Mouse (Mus musculus) MEL (cell line): Measurements from ENCODE around the gene Fam129a.

ENCODE experiments used
- CTCF ChIP-seq, 3 experiments: IDR thresholded peaks in 2 of 3; conservative IDR thresholded peaks in 1 of 3; 2 replicates each; pipeline ENCODE4 v1.5.1; 2011 to 2012; ENCODE audit warnings: low read length in 3 of 3, low read depth in 2 of 3, mild to moderate bottlenecking in 2 of 3, improper control_type of control experiment in 1 of 3, inconsistent platforms in 1 of 3, mixed read lengths in 1 of 3, moderate library complexity in 1 of 3; ENCODE audit not compliant: control insufficient read depth in 1 of 3, insufficient read depth in 1 of 3, poor library complexity in 1 of 3, severe bottlenecking in 1 of 3
- E2F4 ChIP-seq: IDR thresholded peaks from 2 replicates; pipeline ENCODE4 v1.6.1; 2011; ENCODE audit warnings: low read depth, low read length, improper control_type of control experiment, borderline replicate concordance
- POLR2A ChIP-seq, 2 experiments: IDR thresholded peaks; 2 replicates each; pipeline ENCODE4 v1.6.1; 2011 to 2012; ENCODE audit warnings: low read length in 2 of 2, mild to moderate bottlenecking in 2 of 2, control low read depth in 1 of 2, improper control_type of control experiment in 1 of 2, low read depth in 1 of 2, moderate library complexity in 1 of 2; ENCODE audit not compliant: control insufficient read depth in 1 of 2, insufficient read depth in 1 of 2, poor library complexity in 1 of 2
- POLR2AphosphoS2 ChIP-seq: IDR thresholded peaks from 2 replicates; pipeline ENCODE4 v1.6.1; 2011; ENCODE audit warnings: low read length, improper control_type of control experiment
- TAL1 ChIP-seq: IDR thresholded peaks from 2 replicates; pipeline ENCODE4 v1.6.1; 2012; ENCODE audit warnings: mild to moderate bottlenecking, inconsistent platforms, low read length, moderate library complexity, mixed read lengths
- ZNF384 ChIP-seq: IDR thresholded peaks from 2 replicates; pipeline ENCODE4 v1.6.1; 2012; ENCODE audit warnings: low read depth, mild to moderate bottlenecking, inconsistent platforms, low read length, improper control_type of control experiment

DNA sequence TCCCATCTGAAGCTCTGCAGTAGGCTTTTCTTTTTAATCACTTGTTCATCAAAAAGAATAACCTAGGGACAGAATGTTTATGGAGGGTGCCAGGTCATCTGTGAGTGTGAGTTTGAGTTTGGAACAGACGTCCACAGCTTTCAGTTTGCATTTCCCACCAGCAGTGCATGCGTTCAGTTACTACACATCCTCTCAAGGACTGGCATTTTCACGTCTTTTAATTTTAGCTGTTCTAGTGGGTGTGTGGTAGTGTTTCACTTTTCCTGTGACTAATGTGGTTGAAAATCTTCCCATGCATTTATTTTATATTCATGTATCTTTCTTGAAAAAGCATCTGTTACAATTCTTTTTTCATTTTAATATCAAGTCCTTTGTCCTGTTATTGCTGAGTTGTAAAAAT, 193.2 kb downstream of the Fam129a start:
- TF ChIP-seq POLR2A (IDR thresholded peaks at IDR 0.05; ENCODE audit: control insufficient read depth in 1 of 2, insufficient read depth in 1 of 2, low read depth in 1 of 2, low read length in 2 of 2, poor library complexity in 1 of 2) (no peak), POLR2AphosphoS2 (no peak), CTCF (IDR thresholded peaks at IDR 0.05 in 2 of 3, conservative IDR thresholded peaks at IDR 0.05 in 1 of 3; ENCODE audit: control insufficient read depth in 1 of 3, insufficient read depth in 1 of 3, low read depth in 2 of 3, low read length in 3 of 3, poor library complexity in 1 of 3, severe bottlenecking in 1 of 3) (no peak), ZNF384 (no peak), TAL1 (no peak), E2F4 (no peak)
